Mouse (Mus musculus) kidney, adult 8-10 months (tissue): ENCODE data around the gene Chrnb1.
A peak's percentile ranks its signal among the peaks of the same experiment; 100 is the strongest.

ENCODE experiments used
- DNase-seq, 2 experiments: peaks; one replicate each; pipeline ENCODE4 v3.0.0; 2022

Gene Chrnb1

DNA sequence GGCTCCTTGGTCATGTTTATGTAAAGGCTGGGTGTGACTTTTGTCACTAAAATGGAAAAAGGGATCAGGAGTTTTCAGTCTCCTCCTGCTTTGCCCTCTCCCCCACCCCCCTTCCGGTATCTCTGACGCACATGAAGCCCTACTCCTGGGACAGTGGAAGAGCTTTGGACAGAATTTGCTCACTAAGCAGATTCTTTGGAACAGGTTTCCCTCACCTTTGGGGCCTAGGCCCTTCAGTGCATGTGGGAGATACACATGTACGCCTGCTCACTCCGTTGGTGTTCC is 28.2 kb downstream of the Chrnb1 start:
- DNase-seq: peak in 1 of 2 experiments; percentile 24

DNA sequence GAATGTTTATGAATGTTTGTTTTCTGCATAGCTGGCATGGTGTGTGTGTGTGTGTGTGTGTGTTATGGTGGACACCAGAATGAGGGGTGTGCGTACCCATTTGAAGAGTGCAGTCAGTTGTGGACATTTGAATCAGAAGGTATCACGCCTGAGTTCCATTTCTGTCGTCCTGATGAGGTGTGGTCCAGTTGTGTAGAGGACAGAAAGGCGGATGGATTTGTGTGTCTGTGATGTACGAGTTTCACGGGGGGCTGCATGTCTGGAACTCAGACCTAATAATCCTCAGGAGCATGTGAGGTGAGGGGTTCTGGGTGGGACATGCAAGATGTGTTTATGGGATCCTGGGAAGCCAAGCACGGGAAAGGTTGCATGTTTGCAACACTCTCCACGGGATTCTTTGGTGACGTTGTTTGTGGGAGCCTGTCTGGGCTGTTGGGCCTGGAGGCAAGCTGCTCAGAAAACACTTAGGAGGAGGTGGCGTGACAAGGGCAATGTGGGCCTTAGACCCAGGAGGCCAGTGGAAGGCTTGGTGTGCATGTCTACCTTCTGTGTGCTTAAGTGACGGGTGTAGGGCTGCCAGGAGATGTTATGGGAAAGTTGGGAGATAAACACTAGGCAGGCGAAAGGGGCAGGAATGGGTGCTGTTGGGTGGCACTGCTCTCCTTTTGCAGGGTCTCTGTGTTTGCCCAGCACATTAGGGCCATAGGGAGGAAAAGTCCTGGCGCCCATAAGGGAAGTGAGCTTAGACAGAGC is 28.7 kb downstream of the Chrnb1 start:
- peak in 1 of 2 experiments; percentile 16 for DNase-seq

DNA sequence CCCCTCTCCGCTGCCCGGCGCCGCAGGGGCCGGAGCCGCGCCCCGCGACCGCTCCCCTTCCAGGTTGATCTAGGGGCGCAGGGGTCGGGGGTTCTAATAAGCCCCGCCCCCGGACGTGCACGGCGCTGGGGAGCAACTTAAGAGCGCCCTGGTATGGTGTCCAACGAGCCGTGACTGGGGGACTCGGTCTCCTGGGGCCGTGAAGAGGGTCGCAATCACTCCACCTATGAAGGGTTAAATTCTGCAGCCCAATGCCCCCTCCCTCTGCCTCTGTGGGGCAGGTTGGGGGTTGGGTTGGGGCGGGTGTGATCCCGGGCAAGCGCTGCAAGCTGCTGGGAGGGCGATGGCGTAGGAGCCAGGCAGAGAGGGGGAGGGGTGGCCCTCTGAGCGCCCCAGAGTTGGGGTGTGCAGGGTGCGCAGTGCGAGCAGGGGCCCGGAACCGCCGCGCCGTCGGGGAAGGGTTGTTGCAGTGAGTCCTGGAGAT is 29.6 kb downstream of the Chrnb1 start:
- peak; percentile 58 to 66 for DNase-seq

DNA sequence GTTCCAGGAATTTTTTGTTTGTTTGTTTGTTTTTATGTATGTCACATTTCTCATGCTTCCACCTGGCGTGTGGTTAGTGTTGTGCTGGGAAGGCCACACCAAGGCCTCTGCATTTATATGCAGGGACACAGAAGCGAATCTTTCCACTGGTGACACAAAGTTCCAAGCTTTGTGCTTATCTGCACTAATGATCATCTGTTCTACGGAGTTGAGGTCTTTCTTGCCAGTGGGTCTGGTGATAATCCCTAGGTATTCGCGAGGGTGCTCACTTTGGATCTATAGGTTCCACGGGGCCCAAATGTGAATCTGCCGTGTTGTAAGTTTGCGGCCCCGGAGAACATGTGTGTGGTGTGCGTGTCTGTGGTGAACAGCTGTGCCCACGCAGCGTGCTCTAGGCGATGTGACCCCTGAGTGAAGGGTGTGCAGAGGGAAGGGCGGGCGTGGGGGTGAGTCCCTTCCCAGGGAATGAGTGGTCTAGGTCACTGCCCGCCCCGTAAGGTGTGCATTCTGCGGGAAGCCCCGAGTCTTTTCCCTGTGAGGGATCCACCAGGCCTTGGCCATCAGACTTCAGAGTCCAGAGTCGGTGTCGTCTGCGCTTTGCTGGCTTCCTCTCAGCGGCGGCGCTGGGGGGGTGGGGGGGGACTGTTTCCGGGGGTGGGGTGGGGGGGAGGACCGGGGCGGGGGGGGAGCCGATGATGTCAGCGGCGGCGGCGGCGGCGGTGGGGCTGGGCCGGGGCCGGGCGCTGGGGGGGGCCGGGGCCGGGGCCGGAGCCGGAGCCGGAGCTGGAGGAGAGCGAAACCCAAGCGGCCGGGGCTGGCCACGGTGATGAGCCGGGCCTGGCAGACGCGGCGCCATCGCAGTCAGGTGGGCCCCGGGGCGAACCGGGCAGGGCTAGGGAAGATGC is 30.3 kb downstream of the Chrnb1 start, which contains the start of gene Zbtb4:
Zbtb4 (plus strand) TSS at position 692 of the 905 bp plus-strand sequence.
- DNase-seq: peak; percentile 21 to 27

DNA sequence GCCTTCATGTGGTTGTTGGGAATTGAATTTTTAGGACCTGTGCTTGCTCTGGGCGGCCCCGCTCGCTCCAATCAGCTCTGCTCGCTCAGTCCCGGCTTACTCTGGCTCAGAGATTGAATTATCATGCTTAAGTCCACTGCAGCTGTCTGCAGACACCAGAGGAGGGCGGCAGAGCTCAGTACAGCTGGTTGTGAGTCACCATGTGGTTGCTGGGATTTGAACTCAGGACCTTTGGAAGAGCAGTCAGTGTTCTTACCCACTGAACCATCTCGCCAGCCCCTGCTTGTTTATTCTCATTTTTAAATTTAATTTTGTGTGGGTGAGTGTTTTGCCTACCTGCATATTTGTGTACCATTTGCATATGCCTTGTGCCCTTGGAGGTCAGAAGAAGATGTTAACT is 32.2 kb downstream of the Chrnb1 start:
- DNase-seq: no peak

DNA sequence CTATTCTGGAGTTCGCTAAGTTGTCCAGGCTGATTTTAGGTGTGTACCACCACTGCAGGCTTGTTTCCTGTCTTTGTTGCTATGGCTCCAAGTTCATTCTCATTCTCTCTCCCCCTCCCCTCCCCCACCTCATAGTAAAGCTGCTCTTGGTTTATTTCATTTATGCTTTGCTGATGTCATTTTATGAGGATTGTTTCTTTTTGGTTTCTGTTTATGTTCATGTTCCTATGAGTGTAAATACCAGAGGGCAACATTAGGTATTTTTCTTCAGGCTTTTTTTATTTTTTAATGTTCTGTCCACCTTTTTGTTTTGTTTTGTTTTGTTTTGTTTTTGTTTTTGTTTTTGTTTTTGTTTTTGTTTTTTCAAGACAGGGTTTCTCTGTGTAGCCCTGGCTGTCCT is 33.9 kb downstream of the Chrnb1 start, which contains the start of gene Slc35g3:
Slc35g3 (minus strand) TSS at position 101 of the 400 bp plus-strand sequence.
- DNase-seq: no peak

DNA sequence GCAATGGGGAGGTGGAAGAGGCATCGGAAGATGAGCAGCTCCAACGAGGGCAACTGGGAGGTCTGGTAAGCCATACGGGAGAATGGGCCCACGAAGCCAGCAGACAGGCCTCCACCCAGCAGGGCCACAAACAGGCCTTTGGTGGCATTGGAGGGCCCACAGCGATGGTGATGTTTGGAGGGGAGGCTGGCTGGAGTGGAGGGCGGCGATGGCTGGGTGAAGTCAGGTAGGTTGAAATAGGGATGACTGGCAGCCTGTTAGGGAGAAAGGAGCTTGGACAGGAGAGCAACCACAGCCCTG is 34.9 kb downstream of the Chrnb1 start:
- DNase-seq: no peak

DNA sequence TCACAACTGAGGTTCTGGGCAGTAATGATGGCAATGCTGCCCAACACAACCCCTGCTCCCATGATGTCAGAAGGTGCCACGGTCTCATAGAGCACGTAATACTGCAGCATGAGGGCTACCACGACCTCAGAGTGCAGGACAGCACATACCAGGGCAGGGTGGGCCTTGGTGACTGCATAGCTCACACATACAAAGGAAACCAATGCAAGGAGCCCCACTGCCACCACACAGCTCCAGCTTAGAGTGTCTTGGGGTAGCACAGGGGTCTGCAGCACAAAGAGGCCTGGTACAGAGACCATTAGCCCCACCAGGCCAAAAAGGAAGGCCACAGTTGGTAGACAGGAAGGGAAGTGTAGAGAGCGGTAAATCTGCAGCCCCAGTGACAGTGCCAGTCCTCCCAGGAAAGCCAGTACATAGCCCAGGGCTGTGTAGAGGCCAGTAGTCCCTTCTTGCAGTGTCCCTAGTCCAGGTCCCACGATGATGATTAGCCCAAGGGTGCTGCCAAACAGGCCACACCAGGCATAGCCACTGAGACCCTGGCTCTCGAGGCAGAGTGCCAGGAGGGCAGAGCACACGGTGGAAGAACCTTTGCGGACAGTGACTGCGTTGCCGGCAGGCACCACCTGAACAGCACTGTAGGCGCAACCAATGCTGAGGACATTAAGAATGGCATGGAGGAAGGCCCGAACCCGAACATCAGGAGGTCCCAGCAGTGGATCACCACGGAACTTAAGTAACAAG is 35.4 kb downstream of the Chrnb1 start:
- DNase-seq: no peak

DNA sequence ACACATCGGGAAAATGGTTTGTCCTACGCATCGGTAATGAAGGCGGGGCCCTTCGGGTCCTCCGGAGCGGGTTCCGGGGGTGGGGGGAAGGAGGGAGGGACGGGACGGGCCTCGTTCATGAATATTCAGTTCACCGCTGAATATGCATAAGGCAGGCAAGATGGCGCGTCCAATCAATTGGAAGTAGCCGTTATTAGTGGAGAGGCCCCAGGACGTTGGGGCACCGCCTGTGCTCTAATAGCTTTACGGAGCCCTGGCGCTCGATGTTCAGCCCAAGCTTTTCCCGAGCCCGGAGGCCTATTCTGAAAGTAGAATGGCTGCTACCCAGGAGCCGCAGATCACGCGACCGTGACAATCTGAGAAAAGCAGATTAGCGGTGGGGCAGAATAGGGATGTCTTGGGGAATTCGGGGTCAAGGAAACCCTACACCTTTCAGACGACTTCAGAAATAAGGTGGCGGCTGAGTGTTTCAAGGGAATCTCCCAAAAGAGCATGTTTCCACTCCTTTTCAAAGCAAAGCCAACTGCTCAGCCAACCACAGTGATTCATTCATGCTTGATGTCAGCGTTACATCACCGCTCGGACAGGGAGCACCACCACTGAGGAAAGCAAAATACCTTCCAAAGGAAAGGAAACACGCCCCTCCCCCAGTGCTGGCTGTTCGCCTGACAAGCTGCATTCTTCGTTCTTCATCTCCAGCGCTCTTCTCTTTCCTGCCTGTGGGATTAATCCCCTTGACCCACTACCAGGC is 36.6 kb downstream of the Chrnb1 start:
- DNase-seq: peak; percentile 91 to 94

DNA sequence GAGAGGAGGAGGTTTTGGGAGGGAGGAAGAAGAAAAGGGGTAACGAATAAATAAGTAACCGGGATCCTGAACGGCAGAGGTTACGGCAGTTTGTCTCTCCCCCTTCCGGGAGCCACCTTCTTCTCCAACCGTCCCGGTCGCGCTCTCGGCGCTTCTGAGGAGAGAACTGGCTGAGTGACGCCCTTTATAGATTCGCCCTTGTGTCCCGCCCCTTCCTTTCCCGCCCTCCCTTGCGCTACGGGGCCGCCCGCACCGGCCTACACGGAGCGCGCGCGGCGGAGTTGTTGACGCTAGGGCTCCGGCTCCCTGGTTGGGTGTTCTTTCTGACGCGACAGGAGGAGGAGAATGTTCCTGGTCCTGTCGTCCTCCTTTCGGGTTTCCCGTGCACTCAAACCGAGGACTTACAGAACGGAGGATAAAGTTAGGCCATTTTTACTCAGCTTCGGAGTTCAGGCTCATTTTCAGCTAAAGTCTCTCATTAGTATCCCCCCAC is 37.2 kb downstream of the Chrnb1 start, which contains the start of gene Polr2a:
Polr2a (minus strand) TSS at position 160 of the 493 bp plus-strand sequence.
- DNase-seq: peak; percentile 96

DNA sequence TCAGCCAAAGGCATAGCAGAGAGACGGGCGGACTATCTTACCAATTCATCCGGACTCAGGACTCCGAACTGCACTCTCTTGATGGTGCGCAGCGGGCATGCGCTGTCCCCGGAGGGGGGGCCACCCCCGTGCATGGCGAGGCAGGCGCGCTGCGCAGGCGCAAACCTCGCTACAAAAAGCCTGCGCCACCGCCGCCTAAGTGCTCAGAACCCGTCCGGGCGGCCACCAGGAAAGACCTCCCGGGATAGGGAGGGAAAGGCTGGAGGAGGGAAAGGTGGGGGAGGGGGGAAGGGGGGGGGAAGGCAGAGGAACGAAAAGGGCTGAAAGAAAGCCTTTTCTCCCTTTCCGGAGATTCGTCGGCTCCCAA is 37.7 kb downstream of the Chrnb1 start:
- peak; percentile 95 to 96 for DNase-seq

DNA sequence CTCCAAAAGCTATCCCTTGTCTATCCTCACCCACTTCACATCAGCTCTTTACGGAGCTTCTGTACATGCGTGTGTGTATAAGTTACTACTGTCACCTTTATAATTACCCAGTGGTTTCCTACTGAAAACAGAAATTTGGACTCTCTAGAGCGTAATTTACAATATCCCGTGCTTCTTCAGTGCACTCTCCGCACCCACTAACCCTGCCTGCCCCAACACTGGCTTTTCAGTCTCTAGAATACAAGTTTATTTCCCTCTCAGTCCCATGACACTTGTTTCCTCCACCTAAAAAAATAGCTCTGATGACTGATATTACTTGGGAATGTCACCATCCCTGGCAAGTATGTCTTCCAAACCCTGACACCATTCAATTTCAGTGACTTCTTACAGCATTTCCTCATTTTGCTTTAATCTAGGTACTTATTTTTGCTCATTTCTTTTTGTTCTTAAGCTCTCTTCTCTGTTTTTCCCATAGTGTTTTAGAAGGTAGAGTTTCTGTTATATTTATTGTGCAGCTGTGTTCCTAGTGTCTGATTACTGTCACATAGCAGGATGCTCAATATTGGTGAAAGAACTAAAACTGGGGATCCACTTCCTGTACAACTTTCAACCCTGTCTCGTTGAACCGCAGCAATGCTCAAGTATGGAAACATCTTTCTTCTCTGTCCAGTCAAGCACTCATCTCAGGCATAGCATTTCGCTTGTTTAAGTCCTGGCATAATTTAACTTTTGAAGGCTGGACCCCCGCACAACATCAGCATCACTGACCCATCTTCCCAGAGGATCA is 38.2 kb downstream of the Chrnb1 start:
- DNase-seq: no peak

DNA sequence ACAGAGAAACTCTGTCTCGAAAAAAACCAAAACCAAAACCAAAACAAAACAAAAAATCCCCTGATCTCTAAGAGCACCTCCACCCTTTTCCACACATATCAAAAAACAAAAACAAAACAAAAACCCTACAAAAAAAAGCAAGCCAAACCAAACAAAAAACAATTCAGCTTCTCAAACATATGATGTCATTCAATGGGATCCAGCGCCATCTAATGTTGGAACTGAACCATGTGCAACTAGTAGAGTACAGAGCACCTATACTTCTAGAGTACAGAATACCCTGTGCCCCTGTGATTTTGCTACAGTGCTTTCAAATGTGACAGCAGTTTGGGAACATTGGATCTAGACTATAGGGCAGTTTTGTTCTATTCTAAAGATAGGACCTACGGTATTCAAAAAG is 41.0 kb downstream of the Chrnb1 start:
- DNase-seq: peak in 1 of 2 experiments; percentile 36

DNA sequence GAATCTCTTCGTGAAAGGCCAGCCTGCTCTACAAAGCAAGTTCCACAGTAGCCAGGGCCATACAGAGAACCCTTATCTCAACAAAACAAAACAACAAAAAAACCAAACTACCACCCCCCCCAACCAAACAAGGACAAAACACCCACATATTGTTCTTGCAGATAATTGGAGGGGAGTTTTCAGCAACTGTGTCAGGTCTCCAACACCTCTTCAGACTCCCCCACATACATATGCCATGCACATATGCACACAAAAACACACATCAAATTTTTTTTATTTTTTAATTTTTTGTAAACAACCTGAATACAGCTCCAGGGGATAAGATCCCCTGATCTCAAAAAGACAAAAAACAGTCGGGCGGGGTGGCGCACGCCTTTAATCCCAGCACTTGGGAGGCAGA is 41.5 kb downstream of the Chrnb1 start:
- DNase-seq: no peak

DNA sequence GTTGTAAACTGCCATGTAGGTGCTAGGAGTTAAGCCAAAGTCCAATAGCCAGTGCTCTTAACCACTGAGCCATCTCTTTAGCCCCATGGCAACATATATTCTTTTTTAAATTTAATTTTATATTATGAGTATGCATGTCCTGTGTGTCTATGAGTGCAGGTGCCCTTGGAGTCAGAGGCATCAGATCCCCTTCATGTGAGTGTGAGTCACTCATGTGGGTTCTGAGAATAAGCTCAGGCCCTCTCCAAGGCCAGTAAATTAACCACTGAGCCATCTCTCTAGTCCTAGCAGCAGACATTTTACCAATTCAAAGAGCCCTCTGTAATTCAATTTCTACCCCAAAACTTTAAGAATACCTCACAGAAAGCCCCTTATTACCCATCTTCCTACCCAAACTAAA is 43.1 kb downstream of the Chrnb1 start:
- no peak for DNase-seq

DNA sequence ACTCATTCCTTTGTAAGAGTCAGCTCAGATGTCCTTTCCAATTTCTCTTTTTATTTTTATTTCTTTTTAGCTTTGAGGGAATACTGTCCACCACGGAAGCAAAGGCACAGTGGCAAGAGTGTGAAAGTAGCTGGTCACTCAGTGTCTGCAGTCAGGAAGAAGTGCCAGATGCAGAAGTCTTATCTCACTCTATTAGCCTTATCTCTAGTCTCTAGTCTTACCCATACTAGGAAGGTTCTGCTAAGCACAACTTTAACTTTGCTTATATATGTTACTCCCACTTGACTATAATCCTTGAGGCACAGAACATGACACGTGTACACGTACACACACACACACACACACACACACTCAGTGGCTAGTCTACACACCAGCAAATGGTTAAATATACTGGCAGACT is 44.1 kb downstream of the Chrnb1 start:
- DNase-seq: no peak
